Mouse (Mus musculus) erythroblast, embryonic 14.5 days (primary cell): ENCODE measurements around the gene Mertk.

Experiments used
- GATA1 ChIP-seq: IDR thresholded peaks from 2 replicates; pipeline ENCODE4 v1.6.1; 2012; ENCODE audit warnings: low read length, inconsistent platforms, mixed read lengths
- TAL1 ChIP-seq: IDR thresholded peaks from 3 replicates; pipeline ENCODE4 v1.6.1; 2012; ENCODE audit warnings: low read length, inconsistent platforms, mixed read lengths

DNA sequence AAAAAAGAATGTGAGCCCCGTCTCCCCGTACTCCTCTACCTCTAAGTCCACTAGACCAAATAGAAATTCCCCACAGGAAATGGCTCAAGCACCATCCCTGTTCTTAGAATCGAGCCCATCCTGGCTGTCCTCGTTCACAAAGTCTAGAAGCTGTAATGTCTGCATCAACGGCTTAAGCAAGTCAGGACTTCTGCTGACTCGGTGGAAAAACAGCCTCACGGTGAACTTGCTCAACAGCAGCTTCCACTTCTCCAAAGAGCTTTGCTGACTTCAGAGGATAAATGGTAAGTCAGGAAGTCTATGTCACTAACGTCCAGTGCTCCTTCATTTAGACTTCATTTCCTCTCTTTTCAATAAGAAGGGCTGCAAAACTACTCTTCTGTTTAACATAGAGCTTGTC lies 107.8 kb downstream of the Mertk start:
- TF ChIP-seq TAL1 (no peak), GATA1 (no peak)
